Mouse (Mus musculus): ENCODE data around the gene Olfr1416. TPM values are rescaled to one million over a fixed set of nuclear protein-coding genes. Genes with fewer than 3 reads are reported as not detected.
A peak's percentile ranks its signal among the peaks of the same experiment; 100 is the strongest.

Gene Olfr1416
- polyA plus RNA-seq, 1 experiment from 2014 or later, result not detected

Small RNA genes lying within 50 kb of the gene (microRNA-seq; reads per million reads assigned to microRNA genes)
- 4.2 reads per million, percentile 12 among the genes with 10 or more reads in this experiment for gene Mir6900

Other genes with a start within 250 kb of the Olfr1416 start
- 251 and 254 TPM in 2 replicates for gene Ndufa10, start 11.3 kb downstream of the Olfr1416 start, polyA plus RNA-seq (2016; fragmentation: Nextera tagmentation; extraction: Ambion mirVana)
- gene Olfr1415, start 11.0 kb upstream of the Olfr1416 start, polyA plus RNA-seq (2016; fragmentation: Nextera tagmentation; extraction: Ambion mirVana), result not detected in 2 replicates
- gene Olfr1414, start 33.5 kb upstream of the Olfr1416 start, polyA plus RNA-seq (2016; fragmentation: Nextera tagmentation; extraction: Ambion mirVana), result not detected in 2 replicates
- not detected in 2 replicates for gene Olfr1413, start 86.2 kb upstream of the Olfr1416 start, polyA plus RNA-seq (2016; fragmentation: Nextera tagmentation; extraction: Ambion mirVana)
- gene Olfr1412, start 100.7 kb upstream of the Olfr1416 start, polyA plus RNA-seq (2016; fragmentation: Nextera tagmentation; extraction: Ambion mirVana), result not detected in 2 replicates
- gene Olfr1411, start 109.3 kb upstream of the Olfr1416 start, polyA plus RNA-seq (2016; fragmentation: Nextera tagmentation; extraction: Ambion mirVana), result not detected in 2 replicates
- gene Olfr1410, start 120.7 kb upstream of the Olfr1416 start, polyA plus RNA-seq (2016; fragmentation: Nextera tagmentation; extraction: Ambion mirVana), result not detected in 2 replicates
- gene Olfr12, start 132.7 kb upstream of the Olfr1416 start, polyA plus RNA-seq (2016; fragmentation: Nextera tagmentation; extraction: Ambion mirVana), result not detected in 2 replicates
- 433 and 441 TPM in 2 replicates for gene Cops9, start 156.9 kb upstream of the Olfr1416 start, polyA plus RNA-seq (2016; fragmentation: Nextera tagmentation; extraction: Ambion mirVana)
- gene Otos, start 163.7 kb upstream of the Olfr1416 start, polyA plus RNA-seq (2016; fragmentation: Nextera tagmentation; extraction: Ambion mirVana), result 0.22 TPM in 1 of 2 replicates, not detected in the other